Mouse (Mus musculus) frontal cortex, postnatal 10 days (tissue): Measurements from ENCODE around the gene Bcar3.

ENCODE experiments used
- DNase-seq, 2 experiments: peaks; one replicate each; pipeline ENCODE4 v3.0.0; 2022; ENCODE audit warnings: low spot score in 2 of 2, mixed read lengths in 1 of 2

The Bcar3 gene

GRCm38 (mm10) chr3:122566549-122566948 lies 272.6 kb downstream of the Bcar3 start:
- no peak for DNase-seq

- no peak for DNase-seq
Observed at GRCm38 (mm10) chr3:122573426-122574286, 279.7 kb downstream of the Bcar3 start.

GRCm38 (mm10) chr3:122574921-122575320 lies 281.0 kb downstream of the Bcar3 start:
- DNase-seq = no peak

- DNase-seq = no peak
Observed at GRCm38 (mm10) chr3:122577360-122577759, 283.4 kb downstream of the Bcar3 start.
